Mouse (Mus musculus) stomach, postnatal 0 days (tissue): ENCODE measurements around the gene Slc13a2.

ENCODE experiments used
- CTCF ChIP-seq: IDR thresholded peaks from 2 replicates; pipeline ENCODE4 v1.5.1; 2016; ENCODE audit warnings: antibody characterized with exemption, low read depth, mild to moderate bottlenecking, moderate library complexity
- EP300 ChIP-seq: optimal IDR thresholded peaks from 2 replicates; pipeline ENCODE3; 2016; ENCODE audit warnings: antibody characterized with exemption

DNA sequence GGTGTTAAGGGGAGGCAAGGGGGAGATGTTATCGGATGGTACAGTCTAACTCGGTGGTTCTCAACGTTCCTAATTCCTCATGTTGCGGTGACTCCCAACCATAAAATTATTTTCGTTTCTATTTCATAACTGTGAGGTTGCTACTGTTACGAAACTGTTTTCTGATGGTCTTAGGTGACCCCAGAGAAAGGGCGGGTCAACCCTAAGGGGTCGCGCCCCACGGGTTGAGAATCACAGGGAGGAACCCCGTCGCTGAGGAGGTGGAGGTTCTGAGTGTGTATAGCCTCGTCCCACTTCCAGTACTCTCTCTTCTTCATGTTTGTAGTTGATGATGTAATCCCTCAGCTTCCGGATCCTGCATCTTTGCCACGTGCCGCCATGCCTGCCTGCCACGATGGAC, 36.7 kb upstream of the Slc13a2 start:
- TF ChIP-seq CTCF (no peak), EP300 (no peak)
